Mouse (Mus musculus): ENCODE results near the gene Ntng1.

Ntng1 gene

GRCm38 (mm10) chr3:110143206-110144061 lies at the start of gene Ntng1:
TSS of gene Ntng1 (minus strand) at chr3:110144011.
- DNase-seq: no peak

- no peak for DNase-seq
Measured at GRCm38 (mm10) chr3:110187401-110187948, 43.7 kb upstream of the Ntng1 start.

GRCm38 (mm10) chr3:110149089-110149488 lies 5.3 kb upstream of the Ntng1 start:
- DNase-seq: no peak

GRCm38 (mm10) chr3:110144301-110145055 lies 667 bp upstream of the Ntng1 start:
- no peak for DNase-seq

GRCm38 (mm10) chr3:110142314-110143205 lies 1.3 kb downstream of the Ntng1 start:
- no peak for DNase-seq

GRCm38 (mm10) chr3:110141351-110142302 lies 2.2 kb downstream of the Ntng1 start:
- peak; percentile 44 for DNase-seq

GRCm38 (mm10) chr3:110136115-110136514 lies 7.7 kb downstream of the Ntng1 start:
- DNase-seq: no peak

- DNase-seq: no peak
Measured at GRCm38 (mm10) chr3:110133150-110133549, 10.7 kb downstream of the Ntng1 start.

GRCm38 (mm10) chr3:110132289-110132688 lies 11.5 kb downstream of the Ntng1 start:
- no peak for DNase-seq

GRCm38 (mm10) chr3:110131043-110131891 lies 12.5 kb downstream of the Ntng1 start:
- DNase-seq: no peak

- DNase-seq: peak; percentile 19
Measured at GRCm38 (mm10) chr3:110129607-110130006, 14.2 kb downstream of the Ntng1 start.

GRCm38 (mm10) chr3:110105982-110106381 lies 37.8 kb downstream of the Ntng1 start:
- no peak for DNase-seq

GRCm38 (mm10) chr3:110094407-110094806 lies 49.4 kb downstream of the Ntng1 start:
- no peak for DNase-seq

GRCm38 (mm10) chr3:110094003-110094402 lies 49.8 kb downstream of the Ntng1 start:
- no peak for DNase-seq

- no peak for DNase-seq
Measured at GRCm38 (mm10) chr3:110092521-110092920, 51.3 kb downstream of the Ntng1 start.

GRCm38 (mm10) chr3:110087189-110087588 lies 56.6 kb downstream of the Ntng1 start:
- no peak for DNase-seq

- no peak for DNase-seq
Measured at GRCm38 (mm10) chr3:110085336-110085735, 58.5 kb downstream of the Ntng1 start.

GRCm38 (mm10) chr3:110064709-110065256 lies 79.0 kb downstream of the Ntng1 start:
- DNase-seq: no peak

- no peak for DNase-seq
Measured at GRCm38 (mm10) chr3:110055915-110056314, 87.9 kb downstream of the Ntng1 start.

- DNase-seq: no peak
Measured at GRCm38 (mm10) chr3:110055433-110055832, 88.4 kb downstream of the Ntng1 start.

Measured in lung, postnatal 36 days (tissue).